Mouse (Mus musculus): ENCODE measurements around the gene Nmnat3.

The Nmnat3 gene

GRCm38 (mm10) chr9:98420666-98421065 lies 133.4 kb downstream of the Nmnat3 start:
- DNase-seq (ENCODE audit: low read depth, low spot score): no peak

GRCm38 (mm10) chr9:98421903-98422302 lies 134.7 kb downstream of the Nmnat3 start:
- DNase-seq (ENCODE audit: low read depth, low spot score): no peak

GRCm38 (mm10) chr9:98422656-98423055 lies 135.4 kb downstream of the Nmnat3 start, which contains the start of gene Rbp1:
Rbp1 (plus strand) TSS chr9:98422961.
- no peak for DNase-seq (ENCODE audit: low read depth, low spot score)

- no peak for DNase-seq (ENCODE audit: low read depth, low spot score)
Measured at GRCm38 (mm10) chr9:98423691-98424090, 136.5 kb downstream of the Nmnat3 start.

- DNase-seq (ENCODE audit: low read depth, low spot score): no peak
Measured at GRCm38 (mm10) chr9:98424291-98424690, 137.1 kb downstream of the Nmnat3 start.

- no peak for DNase-seq (ENCODE audit: low read depth, low spot score)
Measured at GRCm38 (mm10) chr9:98424725-98425210, 137.5 kb downstream of the Nmnat3 start.

- DNase-seq (ENCODE audit: low read depth, low spot score): no peak
Measured at GRCm38 (mm10) chr9:98425351-98425880, 138.2 kb downstream of the Nmnat3 start.

GRCm38 (mm10) chr9:98427906-98428517 lies 140.8 kb downstream of the Nmnat3 start:
- DNase-seq (ENCODE audit: low read depth, low spot score): no peak

- no peak for DNase-seq (ENCODE audit: low read depth, low spot score)
Measured at GRCm38 (mm10) chr9:98428783-98429182, 141.5 kb downstream of the Nmnat3 start.

GRCm38 (mm10) chr9:98429806-98430205 lies 142.6 kb downstream of the Nmnat3 start:
- no peak for DNase-seq (ENCODE audit: low read depth, low spot score)

GRCm38 (mm10) chr9:98430528-98430927 lies 143.3 kb downstream of the Nmnat3 start:
- DNase-seq (ENCODE audit: low read depth, low spot score): no peak

- no peak for DNase-seq (ENCODE audit: low read depth, low spot score)
Measured at GRCm38 (mm10) chr9:98433021-98433420, 145.8 kb downstream of the Nmnat3 start.

- no peak for DNase-seq (ENCODE audit: low read depth, low spot score)
Measured at GRCm38 (mm10) chr9:98433956-98434588, 146.8 kb downstream of the Nmnat3 start.

- DNase-seq (ENCODE audit: low read depth, low spot score): no peak
Measured at GRCm38 (mm10) chr9:98437819-98438218, 150.6 kb downstream of the Nmnat3 start.

GRCm38 (mm10) chr9:98439091-98439490 lies 151.9 kb downstream of the Nmnat3 start:
- no peak for DNase-seq (ENCODE audit: low read depth, low spot score)

- DNase-seq (ENCODE audit: low read depth, low spot score): no peak
Measured at GRCm38 (mm10) chr9:98442638-98443037, 155.4 kb downstream of the Nmnat3 start.

GRCm38 (mm10) chr9:98445359-98446149 lies 158.3 kb downstream of the Nmnat3 start:
- no peak for DNase-seq (ENCODE audit: low read depth, low spot score)

- no peak for DNase-seq (ENCODE audit: low read depth, low spot score)
Measured at GRCm38 (mm10) chr9:98450976-98451375, 163.7 kb downstream of the Nmnat3 start.

- no peak for DNase-seq (ENCODE audit: low read depth, low spot score)
Measured at GRCm38 (mm10) chr9:98466709-98467108, 179.5 kb downstream of the Nmnat3 start.

All from retina, adult 2 months (tissue).